Mouse (Mus musculus): Measurements from ENCODE around the gene Nup210.

Nup210 gene

GRCm38 (mm10) chr6:91116244-91117145 lies at the start of gene Nup210:
Gene Nup210 (minus strand): TSS chr6:91116829.
- peak; percentile 97 for DNase-seq

- DNase-seq = peak; percentile 78
Measured at GRCm38 (mm10) chr6:91165210-91165609, 48.6 kb upstream of the Nup210 start.

GRCm38 (mm10) chr6:91164584-91164983 lies 48.0 kb upstream of the Nup210 start:
- no peak for DNase-seq

GRCm38 (mm10) chr6:91163195-91163911 lies 46.7 kb upstream of the Nup210 start:
- DNase-seq = no peak

GRCm38 (mm10) chr6:91162314-91162713 lies 45.7 kb upstream of the Nup210 start:
- no peak for DNase-seq

- no peak for DNase-seq
Measured at GRCm38 (mm10) chr6:91161506-91162235, 45.0 kb upstream of the Nup210 start.

- DNase-seq = no peak
Measured at GRCm38 (mm10) chr6:91160976-91161375, 44.3 kb upstream of the Nup210 start.

GRCm38 (mm10) chr6:91160399-91160798 lies 43.8 kb upstream of the Nup210 start:
- DNase-seq = peak; percentile 84

GRCm38 (mm10) chr6:91159047-91159446 lies 42.4 kb upstream of the Nup210 start:
- no peak for DNase-seq

GRCm38 (mm10) chr6:91157237-91157570 lies 40.6 kb upstream of the Nup210 start:
- no peak for DNase-seq

- peak; percentile 95 for DNase-seq
Measured at GRCm38 (mm10) chr6:91156554-91157236, 40.1 kb upstream of the Nup210 start, which contains the start of gene Hdac11. Gene Hdac11 (plus strand): TSS chr6:91156665.

GRCm38 (mm10) chr6:91156062-91156461 lies 39.4 kb upstream of the Nup210 start:
- DNase-seq = no peak

- no peak for DNase-seq
Measured at GRCm38 (mm10) chr6:91155286-91155685, 38.7 kb upstream of the Nup210 start.

GRCm38 (mm10) chr6:91154685-91155084 lies 38.1 kb upstream of the Nup210 start:
- no peak for DNase-seq

- DNase-seq = no peak
Measured at GRCm38 (mm10) chr6:91153549-91154064, 37.0 kb upstream of the Nup210 start.

GRCm38 (mm10) chr6:91152892-91153548 lies 36.4 kb upstream of the Nup210 start:
- no peak for DNase-seq

GRCm38 (mm10) chr6:91147152-91147770 lies 30.6 kb upstream of the Nup210 start:
- DNase-seq = no peak

GRCm38 (mm10) chr6:91146443-91147151 lies 30.0 kb upstream of the Nup210 start:
- peak; percentile 40 for DNase-seq

- DNase-seq = no peak
Measured at GRCm38 (mm10) chr6:91145572-91145971, 28.9 kb upstream of the Nup210 start.

GRCm38 (mm10) chr6:91145056-91145455 lies 28.4 kb upstream of the Nup210 start:
- DNase-seq = no peak

GRCm38 (mm10) chr6:91139846-91140245 lies 23.2 kb upstream of the Nup210 start:
- DNase-seq = peak; percentile 84

Measured in kidney, postnatal 14 days (tissue).